Mouse (Mus musculus) kidney, embryonic 14.5 days (tissue): ENCODE data around the gene Ykt6. TPM values are rescaled to one million over a fixed set of nuclear protein-coding genes. Genes with fewer than 3 reads are reported as not detected.
"Not testable (repeated sequence)": the region's sequence is repeated elsewhere in the genome, so short reads cannot be mapped to it uniquely, and the experiment has no call there.

ENCODE experiments used
- ATAC-seq: fragments of 200-750 bp; cut with Nextera tagmentation; 2 replicates; pipeline ENCODE4 v1.8.0; 2017; ENCODE audit warnings: moderate number of reproducible peaks, mild to moderate bottlenecking, moderate TSS enrichment, moderate library complexity; ENCODE audit not compliant: low FRiP score, low TSS enrichment
- H3K27ac ChIP-seq: fragments of 300-500 bp; sonication (generic); 2 replicates; pipeline ENCODE4 v1.5.1; 2014; ENCODE audit warnings: low read depth, mild to moderate bottlenecking, low read length, moderate library complexity, mixed read lengths
- H3K27me3 ChIP-seq: fragments of 300-500 bp; sonication (generic); 2 replicates; pipeline ENCODE4 v1.6.1; 2014; ENCODE audit warnings: mild to moderate bottlenecking, low read length; ENCODE audit not compliant: control insufficient read depth, insufficient read depth
- H3K36me3 ChIP-seq: fragments of 300-500 bp; sonication (generic); 2 replicates; pipeline ENCODE4 v1.6.1; 2014; ENCODE audit warnings: low read length, mixed read lengths; ENCODE audit not compliant: control insufficient read depth, insufficient read depth
- H3K4me1 ChIP-seq: fragments of 300-500 bp; sonication (generic); 2 replicates; pipeline ENCODE4 v1.6.1; 2014; ENCODE audit warnings: low read length, mixed read lengths; ENCODE audit not compliant: control insufficient read depth, insufficient read depth
- H3K4me2 ChIP-seq: fragments of 300-500 bp; sonication (generic); replicated peaks from 2 replicates; pipeline ENCODE4 v1.6.1; 2014; ENCODE audit warnings: low read depth, mild to moderate bottlenecking, low read length
- H3K4me3 ChIP-seq: fragments of 300-500 bp; sonication (generic); 2 replicates; pipeline ENCODE4 v1.5.1; 2014; ENCODE audit warnings: mild to moderate bottlenecking, low read length
- H3K9ac ChIP-seq: fragments of 300-500 bp; sonication (generic); 2 replicates; pipeline ENCODE4 v1.6.1; 2014; ENCODE audit warnings: low read depth, mild to moderate bottlenecking, low read length, moderate library complexity
- H3K9me3 ChIP-seq: fragments of 300-500 bp; sonication (generic); 2 replicates; pipeline ENCODE4 v1.6.1; 2016; ENCODE audit warnings: low read length; ENCODE audit not compliant: control insufficient read depth
- WGBS: fragments of 180-500 bp; shearing (Covaris S2); extraction: QIAGEN DNeasy Blood & Tissue Kit; methylation state at CpG from one replicate; pipeline ENCODE4 v1.1.7; 2014; 5-methylcytosine and 5-hydroxymethylcytosine counted together
- polyA plus RNA-seq: library from polyadenylated mRNA; unstranded; fragments of >200 nt; fragmentation: Nextera tagmentation; extraction: Ambion mirVana; gene quantifications from 2 replicates; pipeline ENCODE4 v1.2.1, GENCODE M21; 2014

Ykt6 gene
- polyA plus RNA-seq, 1 experiment from 2014 or later: 23.1 TPM

DNA sequence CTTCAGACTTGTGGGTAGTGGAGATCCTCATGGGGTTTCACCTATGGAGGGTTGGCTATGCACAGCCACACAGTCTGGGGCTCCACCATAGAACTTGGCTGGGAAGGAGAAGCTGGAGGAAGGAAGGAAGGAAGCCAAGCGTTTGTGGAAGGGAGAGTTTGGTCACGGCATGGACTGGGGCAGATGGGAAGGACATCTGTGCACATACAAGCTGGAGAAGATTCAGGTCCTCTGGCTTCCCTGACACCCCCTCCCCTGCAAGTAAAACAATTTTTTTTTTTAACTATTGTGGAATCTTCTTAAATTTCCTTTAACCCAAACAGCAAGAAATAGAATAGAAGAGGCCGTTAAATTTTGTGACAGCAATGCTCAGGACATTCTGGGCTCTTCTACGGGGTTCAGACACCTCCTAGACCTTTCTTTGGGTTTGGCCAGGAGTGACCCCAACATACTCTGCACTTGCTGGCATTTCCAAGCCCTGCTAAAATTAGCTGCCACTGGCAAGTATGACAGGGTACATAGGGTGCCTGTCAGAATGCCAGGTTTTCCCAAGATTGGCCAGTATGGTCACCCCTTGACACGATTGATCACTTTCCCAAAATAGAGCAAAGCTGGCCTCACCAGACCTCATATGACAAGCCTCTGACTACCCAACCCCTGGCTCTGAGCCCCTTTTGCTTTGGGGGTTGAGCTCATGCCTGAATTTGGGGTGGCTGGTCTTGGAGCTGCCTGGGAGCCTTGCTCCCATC lies 39.9 kb upstream of the Ykt6 start:
- H3K36me3 ChIP-seq: no peaks in the 10 kb centered on the region

GRCm38 (mm10) chr11:5916178-5916548 lies 39.3 kb upstream of the Ykt6 start:
- H3K27me3 ChIP-seq: no peaks in the 10 kb centered on the region
- H3K9me3 ChIP-seq: no peaks in the 10 kb centered on the region
- no peaks in the 10 kb centered on the region for H3K4me1 ChIP-seq
- no peak overlapping the region for H3K9ac ChIP-seq
- ATAC-seq: no peak
- no peak overlapping the region for H3K4me3 ChIP-seq
- no peak overlapping the region for H3K4me2 ChIP-seq
- 67% methylated on average over 8 of the region's 8 CpGs for WGBS
- no peak overlapping the region for H3K27ac ChIP-seq
- no peaks in the 10 kb centered on the region for H3K36me3 ChIP-seq

More for the DNA sequence above, 39.9 kb upstream of the Ykt6 start:
- Histone ChIP-seq H3K9me3 (no peaks in the 10 kb centered on the region), H3K9ac (no peak overlapping the region), H3K4me1 (no peaks in the 10 kb centered on the region), H3K27me3 (no peaks in the 10 kb centered on the region), H3K4me2 (no peak overlapping the region), H3K4me3 (no peak overlapping the region), H3K27ac (no peak overlapping the region)
- WGBS: 70% methylated on average over 5 of the region's 5 CpGs
- ATAC-seq: no peak

GRCm38 (mm10) chr11:5918111-5918510 lies 37.4 kb upstream of the Ykt6 start:
- Histone ChIP-seq H3K27me3 (no peaks in the 10 kb centered on the region), H3K4me1 (no peaks in the 10 kb centered on the region), H3K36me3 (no peaks in the 10 kb centered on the region), H3K9ac (no peak overlapping the region), H3K4me3 (no peak overlapping the region), H3K27ac (no peak overlapping the region), H3K4me2 (no peak overlapping the region), H3K9me3 (no peaks in the 10 kb centered on the region)
- ATAC-seq: no peak
- WGBS: 77% methylated on average over 2 of the region's 2 CpGs

- H3K9me3 ChIP-seq: no peaks in the 10 kb centered on the region
- no peaks in the 10 kb centered on the region for H3K27me3 ChIP-seq
- WGBS: 89% methylated on average over 4 of the region's 4 CpGs
- H3K36me3 ChIP-seq: no peaks in the 10 kb centered on the region
- H3K9ac ChIP-seq: no peak overlapping the region
- no peak for ATAC-seq
- no peak overlapping the region for H3K27ac ChIP-seq
- no peak overlapping the region for H3K4me2 ChIP-seq
- H3K4me1 ChIP-seq: no peaks in the 10 kb centered on the region
- H3K4me3 ChIP-seq: no peak overlapping the region
Measured at GRCm38 (mm10) chr11:5919606-5920005, 35.9 kb upstream of the Ykt6 start.

- no peaks in the 10 kb centered on the region for H3K36me3 ChIP-seq
- no peak overlapping the region for H3K4me3 ChIP-seq
- no peak overlapping the region for H3K9ac ChIP-seq
- no peak overlapping the region for H3K27ac ChIP-seq
- ATAC-seq: peak; percentile 28; the same call in 1 of the 2 replicates
- no peaks in the 10 kb centered on the region for H3K4me1 ChIP-seq
- 31% methylated on average over 17 of the region's 17 CpGs for WGBS
- no peaks in the 10 kb centered on the region for H3K9me3 ChIP-seq
- H3K4me2 ChIP-seq: no peak overlapping the region; the same call in 1 of the 2 replicates
- H3K27me3 ChIP-seq: no peaks in the 10 kb centered on the region
Measured at GRCm38 (mm10) chr11:5920323-5920960, 35.1 kb upstream of the Ykt6 start.

DNA sequence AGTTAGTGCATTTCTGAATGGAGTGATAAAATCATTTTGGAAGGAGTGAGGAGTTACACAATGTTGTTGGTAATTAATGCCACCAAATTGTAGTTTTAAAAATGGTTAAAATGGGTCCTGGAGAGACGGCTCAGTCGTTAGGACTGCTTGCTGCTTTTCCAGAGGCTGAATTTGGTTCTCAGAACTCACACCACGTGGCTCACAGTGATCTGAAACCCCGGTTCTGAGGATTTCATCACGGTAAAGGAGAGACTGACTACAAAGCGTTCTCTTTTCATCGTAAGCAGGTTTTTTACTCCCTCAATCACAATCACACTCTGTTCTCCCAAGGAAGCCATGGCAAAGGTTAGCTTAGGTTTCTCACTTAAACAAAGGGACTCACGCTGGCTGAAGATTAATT lies 30.8 kb upstream of the Ykt6 start:
- Histone ChIP-seq H3K27me3 (no peaks in the 10 kb centered on the region), H3K4me1 (no peaks in the 10 kb centered on the region), H3K4me3 (no peak overlapping the region), H3K36me3 (no peaks in the 10 kb centered on the region), H3K9ac (no peak overlapping the region), H3K9me3 (no peaks in the 10 kb centered on the region), H3K4me2 (no peak overlapping the region), H3K27ac (no peak overlapping the region)
- WGBS: 65% methylated on average over 8 of the region's 8 CpGs
- ATAC-seq: no peak

DNA sequence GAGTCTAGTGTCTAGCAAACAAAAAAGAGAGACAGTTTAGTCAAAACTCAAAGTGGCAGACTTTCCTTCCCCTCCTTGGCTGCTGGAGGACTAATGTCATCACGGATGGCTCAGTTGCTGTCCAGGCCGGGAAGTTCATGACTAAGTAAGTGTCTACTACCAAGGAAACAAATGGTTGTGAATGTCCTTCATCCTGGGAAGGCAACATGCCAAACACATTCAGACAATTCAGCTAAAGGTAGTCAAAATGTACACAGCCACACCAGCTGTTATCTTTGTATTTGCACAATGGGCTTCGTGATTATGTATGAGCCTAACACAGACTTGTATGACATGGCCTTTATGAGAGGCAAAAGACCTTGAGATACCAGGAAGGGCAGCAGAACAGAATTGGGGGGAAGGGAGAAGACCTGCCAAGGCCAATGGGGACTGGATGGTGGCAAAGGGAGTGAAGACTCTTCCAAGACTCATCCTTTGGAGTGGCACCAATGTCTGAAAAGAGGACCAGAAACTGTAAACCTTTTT lies 28.7 kb upstream of the Ykt6 start:
- Histone ChIP-seq H3K9ac (no peak overlapping the region), H3K4me1 (no peaks in the 10 kb centered on the region), H3K4me3 (no peak overlapping the region), H3K27ac (no peak overlapping the region), H3K4me2 (no peak overlapping the region), H3K27me3 (no peaks in the 10 kb centered on the region), H3K9me3 (no peaks in the 10 kb centered on the region), H3K36me3 (no peaks in the 10 kb centered on the region)
- WGBS: 85% methylated on average over 3 of the region's 3 CpGs
- ATAC-seq: no peak

DNA sequence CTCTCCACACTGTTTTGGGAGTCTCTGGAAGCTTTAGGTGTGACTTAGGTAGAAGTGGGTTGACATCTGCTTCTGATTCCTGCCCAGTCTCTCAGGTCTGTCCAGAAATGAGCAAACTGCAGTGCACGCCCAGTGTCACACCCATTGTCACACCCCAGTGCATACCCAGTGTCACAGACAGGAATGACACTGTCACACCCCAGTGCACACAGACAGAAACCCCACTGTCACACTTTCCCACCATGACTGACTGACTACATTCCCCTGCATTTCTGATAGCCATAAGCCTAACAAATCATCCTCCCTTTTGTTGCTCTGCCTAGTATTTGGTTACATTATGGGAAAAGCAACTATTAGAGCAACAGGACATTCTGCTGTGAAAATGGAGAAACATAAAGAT lies 24.9 kb upstream of the Ykt6 start:
- Histone ChIP-seq H3K9ac (no peak overlapping the region), H3K4me3 (no peak overlapping the region), H3K36me3 (no peaks in the 10 kb centered on the region), H3K27ac (no peak overlapping the region), H3K4me1 (no peaks in the 10 kb centered on the region), H3K27me3 (no peaks in the 10 kb centered on the region), H3K4me2 (no peak overlapping the region), H3K9me3 (no peaks in the 10 kb centered on the region)
- 50% methylated on average over 1 of the region's 1 CpGs for WGBS
- ATAC-seq: no peak

GRCm38 (mm10) chr11:5931947-5932346 lies 23.5 kb upstream of the Ykt6 start:
- H3K4me3 ChIP-seq, H3K27me3 ChIP-seq, H3K9me3 ChIP-seq, ATAC-seq, H3K36me3 ChIP-seq, H3K4me2 ChIP-seq, H3K27ac ChIP-seq, H3K9ac ChIP-seq, H3K4me1 ChIP-seq: not testable (repeated sequence)
- WGBS: 90% methylated on average over 6 of the region's 6 CpGs
